Comparison of ENCODE assay signal across 8 mouse cellular contexts in genomic region chr5:140701661-140702060, GRCm38 (mm10). TPM values are rescaled to one million over a fixed set of nuclear protein-coding genes. Genes with fewer than 3 reads are reported as not detected.
DNase-seq lines count a peak whose midpoint lies in the region; ATAC-seq and TF ChIP-seq lines count a peak whose summit lies in the region.

No protein-coding gene starts in this region.

- no peak for TF ChIP-seq POLR2A in liver, adult 2 months (IDR thresholded peaks at IDR 0.05; ENCODE audit: extremely low read depth, insufficient read depth, low read length)

- WGBS in heart, embryonic 12.5 days, result 1% methylated on average over 25 of the region's 25 CpGs
- 1% methylated on average over 25 of the region's 25 CpGs for WGBS in forebrain, postnatal 0 days
- 1% methylated on average over 25 of the region's 25 CpGs for WGBS in liver, adult 2 months
- under 1% methylated on average over 24 of the region's 25 CpGs for WGBS in stomach, embryonic 15.5 days

- no peaks in the 10 kb centered on the region for H3K9me3 ChIP-seq in heart, embryonic 12.5 days (replicated peaks)
- H3K9me3 ChIP-seq in G1E (replicated peaks), result no peaks in the 10 kb centered on the region
- no peaks in the 10 kb centered on the region for H3K9me3 ChIP-seq in forebrain, postnatal 0 days (ENCODE audit: low read length)
- no peaks in the 10 kb centered on the region for H3K9me3 ChIP-seq in stomach, embryonic 15.5 days

- peaks cover 15% of the 10 kb centered on the region for H3K36me3 ChIP-seq in heart, embryonic 12.5 days
- H3K36me3 ChIP-seq in G1E (replicated peaks), result peaks cover 16% of the 10 kb centered on the region
- H3K36me3 ChIP-seq in forebrain, postnatal 0 days (ENCODE audit: insufficient read depth), result peaks cover 10% of the 10 kb centered on the region
- H3K36me3 ChIP-seq in liver, adult 2 months (ENCODE audit: control insufficient read depth, insufficient read depth, low read length), result no peaks in the 10 kb centered on the region
- peaks cover 7% of the 10 kb centered on the region; the same call in 1 of the 2 replicates for H3K36me3 ChIP-seq in stomach, embryonic 15.5 days

- peak overlapping the region; percentile 84 for H3K4me2 ChIP-seq in heart, embryonic 12.5 days
- H3K4me2 ChIP-seq in forebrain, postnatal 0 days (ENCODE audit: low read depth), result peak overlapping the region; percentile 72
- H3K4me2 ChIP-seq in stomach, embryonic 15.5 days, result peak overlapping the region; percentile 87

- intact Hi-C loops in heart, postnatal 25 days (cut with DNase I), result no loop called here

- peak overlapping the region; percentile 74 for H3K4me3 ChIP-seq in heart, embryonic 12.5 days
- peak overlapping the region; percentile 81 for H3K4me3 ChIP-seq in G1E (ENCODE audit: low read depth, low read length)
- H3K4me3 ChIP-seq in forebrain, postnatal 0 days (ENCODE audit: low read depth, low read length), result peak overlapping the region; percentile 63
- peak overlapping the region; percentile 83 for H3K4me3 ChIP-seq in liver, adult 2 months (ENCODE audit: insufficient read depth, low read depth, low read length)
- H3K4me3 ChIP-seq in stomach, embryonic 15.5 days (replicated peaks), result peak overlapping the region; percentile 78

- H3K9ac ChIP-seq in heart, embryonic 12.5 days, result peak overlapping the region; percentile 77
- H3K9ac ChIP-seq in forebrain, postnatal 0 days, result peak overlapping the region; percentile 85
- peak overlapping the region; percentile 79 for H3K9ac ChIP-seq in liver, adult 2 months (ENCODE audit: low read depth, low read length)
- peak overlapping the region; percentile 85 for H3K9ac ChIP-seq in stomach, embryonic 15.5 days

- peaks cover 37% of the 10 kb centered on the region for H3K4me1 ChIP-seq in heart, embryonic 12.5 days (replicated peaks)
- H3K4me1 ChIP-seq in G1E (ENCODE audit: insufficient read depth, low read depth, low read length), result peaks cover 45% of the 10 kb centered on the region
- peaks cover 11% of the 10 kb centered on the region for H3K4me1 ChIP-seq in forebrain, postnatal 0 days (ENCODE audit: insufficient read depth)
- peaks cover 12% of the 10 kb centered on the region for H3K4me1 ChIP-seq in liver, adult 2 months (ENCODE audit: control insufficient read depth, insufficient read depth, low read length)
- H3K4me1 ChIP-seq in stomach, embryonic 15.5 days, result peaks cover 33% of the 10 kb centered on the region

- no peak for TF ChIP-seq CTCF in G1E (IDR thresholded peaks at IDR 0.05; ENCODE audit: low read depth, low read length)
- no peak for TF ChIP-seq CTCF in forebrain, postnatal 0 days (IDR thresholded peaks at IDR 0.05; ENCODE audit: low read depth)
- no peak for TF ChIP-seq CTCF in liver, adult 2 months (IDR thresholded peaks at IDR 0.05; ENCODE audit: low read depth, low read length)

- H3K27me3 ChIP-seq in heart, embryonic 12.5 days (replicated peaks), result no peaks in the 10 kb centered on the region
- H3K27me3 ChIP-seq in G1E (ENCODE audit: insufficient read depth, low read length), result peaks cover 25% of the 10 kb centered on the region
- H3K27me3 ChIP-seq in forebrain, postnatal 0 days (ENCODE audit: insufficient read depth, low read length), result no peaks in the 10 kb centered on the region
- H3K27me3 ChIP-seq in liver, adult 2 months (ENCODE audit: control insufficient read depth, insufficient read depth, low read length), result no peaks in the 10 kb centered on the region
- H3K27me3 ChIP-seq in stomach, embryonic 15.5 days (replicated peaks), result no peaks in the 10 kb centered on the region

- ATAC-seq in heart, embryonic 12.5 days (ENCODE audit: insufficient number of reproducible peaks, low FRiP score), result no peak
- no peak for ATAC-seq in G1E (ENCODE audit: extremely low read depth, insufficient number of reproducible peaks, low FRiP score, poor library complexity, severe bottlenecking)
- peak; percentile 5; the same call in 1 of the 2 replicates for ATAC-seq in forebrain, postnatal 0 days
- 0 out of 2 replicates have a peak, but pooled peaks have one; percentile 14 for ATAC-seq in stomach, embryonic 15.5 days (ENCODE audit: insufficient read depth, low FRiP score, low read depth)

- no peak for DNase-seq in heart, postnatal 25 days (ENCODE audit: low spot score)
- DNase-seq in G1E (ENCODE audit: low spot score), result peak; percentile 69
- DNase-seq in forebrain, postnatal 0 days, result no peak
- DNase-seq in liver, adult 2 months (ENCODE audit: extremely low read depth, low read depth, low spot score), result no peak
- no peak for DNase-seq in adrenal gland, postnatal 14 days
- DNase-seq in cerebellum, adult 11 months, result no peak

- no peaks in the 10 kb centered on the region for H3K79me2 ChIP-seq in liver, adult 2 months (ENCODE audit: control insufficient read depth, insufficient read depth, low read length)

- H3K27ac ChIP-seq in heart, embryonic 12.5 days (ENCODE audit: poor library complexity, severe bottlenecking), result peak overlapping the region; percentile 77
- H3K27ac ChIP-seq in forebrain, postnatal 0 days (ENCODE audit: low read depth, low read length), result peak overlapping the region; percentile 69
- H3K27ac ChIP-seq in liver, adult 2 months (replicated peaks; ENCODE audit: insufficient read depth, low read depth, low read length), result peak overlapping the region; percentile 22; the same call in 1 of the 2 replicates
- peak overlapping the region; percentile 91 for H3K27ac ChIP-seq in stomach, embryonic 15.5 days

RNA-seq across cellular contexts. Expression of gene Iqce, which starts 0.5 kb away (rescaled TPM):
- polyA plus RNA-seq in heart, embryonic 12.5 days (2016; fragmentation: Nextera tagmentation; extraction: Ambion mirVana), result 12.4 and 15.7 TPM in 2 replicates
- 1 to 10 TPM; 4.5 to 7.5 TPM for total RNA-seq in heart, postnatal 25 days (2021)
- 8.2 and 8.7 TPM in 2 replicates for total RNA-seq in G1E (2014; fragmentation: Nextera tagmentation)
- total RNA-seq in G1E (2017), result 6.3 and 7.6 TPM in 2 replicates
- polyA plus RNA-seq in G1E (2012), result 2.7 and 3.0 TPM in 2 replicates
- 30.6 TPM in 2 replicates for total RNA-seq in forebrain, postnatal 0 days (2014; rRNA removed)
- 19.0 and 27.1 TPM in 2 replicates for polyA plus RNA-seq in forebrain, postnatal 0 days (2015; fragmentation: Nextera tagmentation; extraction: Ambion mirVana)
- 2.3 and 2.4 TPM in 2 replicates for total RNA-seq in liver, adult 2 months (2014; rRNA removed)
- 3.8 and 5.5 TPM in 2 replicates for polyA plus RNA-seq in liver, adult 2 months (2012; rRNA removed)
- polyA plus RNA-seq in stomach, embryonic 15.5 days (2015; fragmentation: Nextera tagmentation; extraction: Ambion mirVana), result 20.3 and 21.1 TPM in 2 replicates
- 19.0 and 22.7 TPM in 2 replicates for total RNA-seq in adrenal gland, postnatal 14 days (2021)

RNA-seq across cellular contexts. Expression of gene Brat1, which starts 3.1 kb away (rescaled TPM):
- 14.6 and 15.5 TPM in 2 replicates for polyA plus RNA-seq in heart, embryonic 12.5 days (2016; fragmentation: Nextera tagmentation; extraction: Ambion mirVana)
- total RNA-seq in heart, postnatal 25 days (2021), result 1 to 10 TPM; 7.2 to 8.4 TPM
- 11.1 and 12.2 TPM in 2 replicates for total RNA-seq in G1E (2014; fragmentation: Nextera tagmentation)
- total RNA-seq in G1E (2017), result 9.5 and 10.9 TPM in 2 replicates
- 25.7 and 25.9 TPM in 2 replicates for polyA plus RNA-seq in G1E (2012)
- total RNA-seq in forebrain, postnatal 0 days (2014; rRNA removed), result 30.0 and 39.1 TPM in 2 replicates
- 15.8 and 17.4 TPM in 2 replicates for polyA plus RNA-seq in forebrain, postnatal 0 days (2015; fragmentation: Nextera tagmentation; extraction: Ambion mirVana)
- total RNA-seq in liver, adult 2 months (2014; rRNA removed), result 5.5 and 6.1 TPM in 2 replicates
- 13.3 and 14.4 TPM in 2 replicates for polyA plus RNA-seq in liver, adult 2 months (2012; rRNA removed)
- 18.7 and 20.4 TPM in 2 replicates for polyA plus RNA-seq in stomach, embryonic 15.5 days (2015; fragmentation: Nextera tagmentation; extraction: Ambion mirVana)
- 16.8 and 19.6 TPM in 2 replicates for total RNA-seq in adrenal gland, postnatal 14 days (2021)

RNA-seq across cellular contexts. Expression of gene Amz1, which starts 22.3 kb away (rescaled TPM):
- polyA plus RNA-seq in heart, embryonic 12.5 days (2016; fragmentation: Nextera tagmentation; extraction: Ambion mirVana), result 0.40 and 0.59 TPM in 2 replicates
- under 1 TPM; 0.08 to 0.44 TPM for total RNA-seq in heart, postnatal 25 days (2021)
- total RNA-seq in G1E (2014; fragmentation: Nextera tagmentation), result not detected in 2 replicates
- total RNA-seq in G1E (2017), result 0.12 and 1.4 TPM in 2 replicates
- 0.37 and 0.40 TPM in 2 replicates for polyA plus RNA-seq in G1E (2012)
- 12.1 and 12.2 TPM in 2 replicates for total RNA-seq in forebrain, postnatal 0 days (2014; rRNA removed)
- 8.7 and 14.2 TPM in 2 replicates for polyA plus RNA-seq in forebrain, postnatal 0 days (2015; fragmentation: Nextera tagmentation; extraction: Ambion mirVana)
- total RNA-seq in liver, adult 2 months (2014; rRNA removed), result 0.46 and 0.54 TPM in 2 replicates
- 0.15 and 0.93 TPM in 2 replicates for polyA plus RNA-seq in liver, adult 2 months (2012; rRNA removed)
- 1.1 and 1.3 TPM in 2 replicates for polyA plus RNA-seq in stomach, embryonic 15.5 days (2015; fragmentation: Nextera tagmentation; extraction: Ambion mirVana)
- 0.53 and 0.85 TPM in 2 replicates for total RNA-seq in adrenal gland, postnatal 14 days (2021)

RNA-seq across cellular contexts. Expression of gene Ttyh3, which starts 52.8 kb away (rescaled TPM):
- polyA plus RNA-seq in heart, embryonic 12.5 days (2016; fragmentation: Nextera tagmentation; extraction: Ambion mirVana), result 36.3 and 38.0 TPM in 2 replicates
- 10 to 100 TPM; 15.6 to 18.6 TPM for total RNA-seq in heart, postnatal 25 days (2021)
- 68.7 and 71.0 TPM in 2 replicates for total RNA-seq in G1E (2014; fragmentation: Nextera tagmentation)
- total RNA-seq in G1E (2017), result 8.0 and 9.8 TPM in 2 replicates
- polyA plus RNA-seq in G1E (2012), result 99.4 and 100 TPM in 2 replicates
- 114 and 163 TPM in 2 replicates for total RNA-seq in forebrain, postnatal 0 days (2014; rRNA removed)
- 65.0 and 67.9 TPM in 2 replicates for polyA plus RNA-seq in forebrain, postnatal 0 days (2015; fragmentation: Nextera tagmentation; extraction: Ambion mirVana)
- 1.9 and 2.7 TPM in 2 replicates for total RNA-seq in liver, adult 2 months (2014; rRNA removed)
- polyA plus RNA-seq in liver, adult 2 months (2012; rRNA removed), result 7.1 and 8.6 TPM in 2 replicates
- polyA plus RNA-seq in stomach, embryonic 15.5 days (2015; fragmentation: Nextera tagmentation; extraction: Ambion mirVana), result 31.9 and 38.0 TPM in 2 replicates
- 72.5 and 83.6 TPM in 2 replicates for total RNA-seq in adrenal gland, postnatal 14 days (2021)

Comparison
In these comparisons a context has a peak if more than half of its experiments do, and no peak if none do; other contexts are left out.
1. ATAC-seq: peak in forebrain, postnatal 0 days (single experiment) and stomach, embryonic 15.5 days (single experiment); none in heart, embryonic 12.5 days (single experiment) and G1E (single experiment).
2. H3K27ac ChIP-seq: peak in every context shown above with its lines; median percentile 91 in stomach, embryonic 15.5 days; 77 in heart, embryonic 12.5 days; 69 in forebrain, postnatal 0 days; 22 in liver, adult 2 months.
3. Peak in every context shown above with its lines, with median percentiles within 50 percentile points of each other: H3K4me2 ChIP-seq, H3K4me3 ChIP-seq and H3K9ac ChIP-seq.